Mouse (Mus musculus) lung, embryonic 16.5 days (tissue): ENCODE data around the gene Ints3. TPM values are rescaled to one million over a fixed set of nuclear protein-coding genes. Genes with fewer than 3 reads are reported as not detected.

Source experiments
- ATAC-seq: fragments of 200-750 bp; cut with Nextera tagmentation; 2 replicates; pipeline ENCODE4 v1.8.0; 2017; ENCODE audit warnings: low read depth, mild to moderate bottlenecking, moderate library complexity
- H3K27ac ChIP-seq: fragments of 300-500 bp; sonication (generic); 2 replicates; pipeline ENCODE4 v1.5.1; 2014; ENCODE audit warnings: mild to moderate bottlenecking, control low read depth, low read length
- H3K27me3 ChIP-seq: fragments of 300-500 bp; sonication (generic); 2 replicates; pipeline ENCODE4 v1.6.1; 2014; ENCODE audit warnings: low read depth, low read length, mixed read lengths; ENCODE audit not compliant: control insufficient read depth, insufficient read depth
- H3K36me3 ChIP-seq: fragments of 300-500 bp; sonication (generic); 2 replicates; pipeline ENCODE4 v1.6.1; 2014; ENCODE audit warnings: low read length; ENCODE audit not compliant: control insufficient read depth, insufficient read depth
- H3K4me1 ChIP-seq: fragments of 300-500 bp; sonication (generic); replicated peaks from 2 replicates; pipeline ENCODE4 v1.6.1; 2014; ENCODE audit warnings: low read length, mixed read lengths; ENCODE audit not compliant: control insufficient read depth, insufficient read depth
- H3K4me2 ChIP-seq: fragments of 300-500 bp; sonication (generic); 2 replicates; pipeline ENCODE4 v1.6.1; 2014; ENCODE audit warnings: low read depth, low read length, control low read depth
- H3K4me3 ChIP-seq: fragments of 300-500 bp; sonication (generic); 2 replicates; pipeline ENCODE4 v1.5.1; 2014; ENCODE audit warnings: mild to moderate bottlenecking, low read length, control low read depth
- H3K9ac ChIP-seq: fragments of 300-500 bp; sonication (generic); 2 replicates; pipeline ENCODE4 v1.6.1; 2014; ENCODE audit warnings: low read length, control low read depth
- H3K9me3 ChIP-seq: fragments of 300-500 bp; sonication (generic); 2 replicates; pipeline ENCODE4 v1.6.1; 2016; ENCODE audit warnings: low read length; ENCODE audit not compliant: control insufficient read depth
- WGBS: fragments of 180-500 bp; shearing (Covaris S2); extraction: QIAGEN DNeasy Blood & Tissue Kit; methylation state at CpG from one replicate; pipeline ENCODE4 v1.1.7; 2014; 5-methylcytosine and 5-hydroxymethylcytosine counted together
- polyA plus RNA-seq: library from polyadenylated mRNA; unstranded; fragments of >200 nt; fragmentation: Nextera tagmentation; extraction: Ambion mirVana; gene quantifications from 2 replicates; pipeline ENCODE4 v1.2.1, GENCODE M21; 2015

Ints3 gene
- polyA plus RNA-seq = 28.7 and 28.8 TPM in 2 replicates

DNA sequence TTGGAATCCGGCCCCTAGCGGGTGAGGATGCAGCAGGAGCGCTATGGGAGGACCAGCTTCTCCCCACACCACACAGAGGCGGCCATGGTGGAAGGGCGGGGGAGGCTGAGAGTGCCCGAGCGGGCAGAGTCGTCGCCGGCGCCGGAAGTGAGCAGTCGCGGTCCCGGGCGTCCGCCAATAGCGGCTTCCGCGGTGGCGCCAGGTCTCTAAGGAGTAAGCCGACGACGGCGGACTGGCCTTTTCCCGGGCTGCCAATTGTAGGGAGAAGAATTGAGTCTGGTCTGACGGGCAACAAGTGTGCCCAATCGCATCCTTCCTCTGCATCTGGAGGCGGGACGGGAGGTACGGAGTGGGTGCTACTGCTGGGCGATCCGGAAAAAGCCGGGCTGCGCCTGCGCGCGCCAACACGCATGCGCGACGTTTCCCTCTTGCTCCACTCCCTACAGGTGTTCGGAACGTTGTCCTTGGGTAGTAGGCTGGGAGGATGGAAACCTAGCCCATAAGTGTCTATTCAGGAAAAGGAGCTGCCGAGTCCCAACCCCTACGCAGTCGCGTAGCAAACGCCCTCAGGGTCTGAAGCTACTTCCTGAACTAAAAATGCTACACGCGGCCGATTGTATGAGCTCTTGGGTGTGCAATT is at the start of gene Ints3:
Gene Ints3 (minus strand): TSS at position 242 of the 640 bp plus-strand sequence.
- Histone ChIP-seq H3K4me2 (peak within 1 kb of the TSS; percentile 84), H3K4me3 (peak within 1 kb of the TSS; percentile 61), H3K9ac (peak within 1 kb of the TSS; percentile 85), H3K27me3 (no peaks in the 10 kb centered on the region), H3K27ac (peak within 1 kb of the TSS; percentile 96), H3K9me3 (no peaks in the 10 kb centered on the region), H3K4me1 (peaks cover 24% of the 10 kb centered on the region), H3K36me3 (no peaks in the 10 kb centered on the region)
- ATAC-seq = peak; percentile 99
- under 1% methylated on average over 52 of the region's 52 CpGs for WGBS

DNA sequence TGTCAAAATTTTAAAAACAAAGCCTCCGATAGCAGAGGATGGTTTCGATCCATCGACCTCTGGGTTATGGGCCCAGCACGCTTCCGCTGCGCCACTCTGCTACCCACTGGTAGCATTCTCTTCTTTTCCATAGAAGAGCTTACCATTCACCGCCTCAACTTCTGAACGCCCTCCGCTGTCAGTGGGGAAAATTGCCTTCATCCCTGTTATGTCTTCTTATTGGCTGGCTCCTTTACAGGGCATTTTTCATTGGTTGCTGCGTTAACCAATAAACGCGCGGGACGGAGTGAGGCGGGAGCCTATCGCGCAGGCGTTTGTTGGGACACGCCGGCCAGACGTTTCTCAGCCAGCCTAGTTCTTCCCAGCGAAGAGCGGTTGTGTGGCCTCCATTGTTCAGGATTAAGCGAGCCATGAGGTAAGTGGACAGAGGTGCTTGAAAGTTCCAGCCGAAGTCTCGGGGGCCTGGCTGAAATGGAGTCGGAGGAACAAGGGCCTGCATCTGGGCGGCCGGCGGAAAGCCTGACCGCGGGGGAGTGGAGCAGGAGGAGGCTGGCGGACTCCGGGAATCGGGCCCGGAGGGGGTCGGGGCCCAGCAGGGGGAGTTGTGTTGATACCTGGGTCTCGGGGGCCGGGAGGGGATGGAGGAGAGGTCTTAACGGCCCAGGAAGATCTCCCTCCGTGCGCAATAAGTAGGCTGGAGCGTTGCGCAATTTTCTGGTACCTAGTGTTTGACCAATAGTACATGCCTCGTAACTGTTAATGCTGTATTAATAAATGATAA is 42.6 kb upstream of the Ints3 start, which contains the start of gene Ilf2:
Gene Ilf2 (plus strand): TSS at position 296 of the 781 bp plus-strand sequence.
- Histone ChIP-seq H3K36me3 (peaks cover 16% of the 10 kb centered on the region), H3K27me3 (no peaks in the 10 kb centered on the region), H3K27ac (peak within 1 kb of the TSS; percentile 95), H3K9ac (peak within 1 kb of the TSS; percentile 97), H3K9me3 (no peaks in the 10 kb centered on the region), H3K4me3 (peak within 1 kb of the TSS; percentile 94), H3K4me2 (peak within 1 kb of the TSS; percentile 93), H3K4me1 (peaks cover 11% of the 10 kb centered on the region)
- under 1% methylated on average over 45 of the region's 45 CpGs for WGBS
- peak; percentile 99 for ATAC-seq

DNA sequence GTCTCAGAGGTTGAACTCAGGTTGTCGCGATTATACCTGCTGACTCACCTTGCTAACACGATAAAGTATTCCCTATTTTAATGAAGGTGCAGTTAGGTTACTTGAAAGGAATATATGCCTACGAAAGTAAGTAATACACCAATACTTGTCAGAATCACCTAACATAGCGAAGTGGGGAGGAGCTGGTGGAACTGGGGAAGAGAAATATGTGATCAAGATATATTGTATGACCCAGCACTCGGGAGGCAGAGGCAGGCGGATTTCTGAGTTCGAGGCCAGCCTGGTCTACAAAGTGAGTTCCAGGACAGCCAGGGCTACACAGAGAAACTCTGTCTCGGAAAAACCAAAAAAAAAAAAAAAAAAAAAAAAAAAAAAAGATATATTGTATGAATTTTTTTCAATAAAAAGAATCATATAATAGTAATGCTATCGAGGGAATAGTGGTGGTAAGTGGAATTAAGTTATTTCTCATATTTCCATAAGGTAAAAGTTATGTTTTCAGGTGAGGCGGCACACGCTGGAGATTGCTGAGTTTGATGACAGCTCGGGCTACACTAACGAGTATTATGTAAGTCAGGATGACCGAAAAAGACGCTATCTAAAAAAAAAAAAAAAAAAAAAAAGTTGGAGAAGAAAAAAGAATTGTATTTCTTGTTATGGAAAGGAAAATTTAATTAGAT is 41.9 kb upstream of the Ints3 start:
- H3K9ac ChIP-seq = no peak overlapping the region
- H3K27me3 ChIP-seq = no peaks in the 10 kb centered on the region
- peaks cover 11% of the 10 kb centered on the region for H3K4me1 ChIP-seq
- ATAC-seq = peak; percentile 3; the same call in 1 of the 2 replicates
- no peaks in the 10 kb centered on the region for H3K9me3 ChIP-seq
- peak overlapping the region; percentile 57 for H3K4me2 ChIP-seq
- WGBS = 38% methylated on average over 15 of the region's 16 CpGs
- H3K27ac ChIP-seq = no peak overlapping the region
- H3K36me3 ChIP-seq = peaks cover 9% of the 10 kb centered on the region
- peak overlapping the region; percentile 48 for H3K4me3 ChIP-seq

- Histone ChIP-seq H3K4me2 (no peak overlapping the region), H3K27me3 (no peaks in the 10 kb centered on the region), H3K4me1 (peaks cover 6% of the 10 kb centered on the region), H3K9me3 (no peaks in the 10 kb centered on the region), H3K27ac (no peak overlapping the region), H3K36me3 (no peaks in the 10 kb centered on the region), H3K4me3 (no peak overlapping the region), H3K9ac (no peak overlapping the region)
- ATAC-seq = no peak
- 28% methylated on average over 3 of the region's 3 CpGs for WGBS
These were observed 38.8 kb upstream of the Ints3 start for GRCm38 (mm10) chr3:90472213-90472612.

GRCm38 (mm10) chr3:90467618-90468300 is 34.3 kb upstream of the Ints3 start:
- ATAC-seq = no peak
- WGBS = 85% methylated on average over 10 of the region's 10 CpGs

DNA sequence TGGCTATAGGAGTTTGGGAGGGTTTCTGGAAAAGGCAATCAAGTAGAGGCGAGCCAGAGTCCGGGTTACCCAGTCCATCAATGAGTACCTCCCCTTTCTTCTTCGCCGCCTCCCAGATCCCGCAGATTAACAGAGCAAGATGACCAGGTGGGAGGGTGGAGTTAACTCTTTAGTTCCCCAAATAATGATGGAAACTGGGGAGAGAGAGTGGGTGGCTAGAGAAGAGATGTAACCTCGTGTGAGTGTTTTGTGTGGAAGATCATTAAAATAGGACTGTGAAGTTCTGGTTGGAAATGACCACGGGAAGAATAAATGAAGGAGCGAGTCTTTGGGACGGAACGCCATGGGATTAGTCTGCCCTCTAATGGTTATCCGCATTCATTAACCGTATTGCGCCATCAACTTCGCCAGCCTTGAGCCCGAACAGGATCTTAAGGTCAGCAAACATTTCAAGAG is 32.9 kb upstream of the Ints3 start:
- H3K9me3 ChIP-seq = no peaks in the 10 kb centered on the region
- H3K9ac ChIP-seq = peak overlapping the region; percentile 81
- peak overlapping the region; percentile 93 for H3K4me2 ChIP-seq
- H3K27ac ChIP-seq = peak overlapping the region; percentile 52
- H3K4me3 ChIP-seq = peak overlapping the region; percentile 75
- peak; percentile 62 for ATAC-seq
- H3K4me1 ChIP-seq = peaks cover 6% of the 10 kb centered on the region
- H3K36me3 ChIP-seq = no peaks in the 10 kb centered on the region
- under 1% methylated on average over 15 of the region's 15 CpGs for WGBS
- peaks cover 7% of the 10 kb centered on the region for H3K27me3 ChIP-seq

More at GRCm38 (mm10) chr3:90467618-90468300, 34.3 kb upstream of the Ints3 start:
- H3K9ac ChIP-seq = no peak overlapping the region
- H3K4me1 ChIP-seq = peaks cover 6% of the 10 kb centered on the region
- no peaks in the 10 kb centered on the region for H3K36me3 ChIP-seq
- no peak overlapping the region for H3K4me2 ChIP-seq
- no peak overlapping the region for H3K27ac ChIP-seq
- no peaks in the 10 kb centered on the region for H3K9me3 ChIP-seq
- H3K27me3 ChIP-seq = peaks cover 7% of the 10 kb centered on the region
- H3K4me3 ChIP-seq = no peak overlapping the region

DNA sequence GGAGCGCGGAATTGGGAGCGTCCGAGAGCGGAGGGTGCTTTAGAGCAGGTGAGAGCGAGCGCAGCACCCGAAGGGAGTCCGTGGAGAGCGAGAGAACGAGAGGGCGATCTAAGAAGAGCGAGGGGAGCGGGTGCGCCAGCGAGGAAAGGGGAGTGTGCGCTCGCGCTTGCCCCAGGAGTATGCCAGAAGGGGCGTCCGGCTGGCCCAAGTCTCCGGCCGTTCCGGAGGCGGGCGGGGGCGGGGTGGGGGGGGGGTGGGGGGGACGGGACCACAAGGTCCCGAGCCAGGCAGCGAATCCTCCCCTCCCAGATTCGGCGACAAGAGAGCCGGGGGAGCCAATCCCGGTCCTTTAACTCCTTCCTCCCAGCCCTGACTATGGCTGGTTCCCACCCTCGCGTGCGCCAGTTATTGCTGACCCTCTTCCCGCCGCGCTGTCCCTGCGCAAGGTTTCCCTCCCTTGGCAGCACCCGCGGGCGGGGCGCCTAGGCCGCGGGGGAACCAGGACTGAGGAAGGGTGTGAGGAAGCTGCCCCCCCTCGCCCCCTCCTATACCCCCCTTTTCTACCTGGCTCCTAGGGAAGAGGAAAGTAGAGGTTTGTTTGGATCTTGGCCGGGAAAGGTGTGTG is 32.4 kb upstream of the Ints3 start, which contains the start of gene Npr1:
Gene Npr1 (minus strand): TSS at position 181 of the 625 bp plus-strand sequence.
- Histone ChIP-seq H3K36me3 (no peaks in the 10 kb centered on the region), H3K4me3 (peak within 1 kb of the TSS; percentile 75), H3K9ac (peak within 1 kb of the TSS; percentile 81), H3K4me1 (peaks cover 6% of the 10 kb centered on the region), H3K9me3 (no peaks in the 10 kb centered on the region), H3K4me2 (peak within 1 kb of the TSS; percentile 93), H3K27ac (peak within 1 kb of the TSS; percentile 80), H3K27me3 (peaks cover 7% of the 10 kb centered on the region)
- under 1% methylated on average over 29 of the region's 49 CpGs for WGBS
- peak; percentile 69 for ATAC-seq

GRCm38 (mm10) chr3:90465081-90465685 is 31.8 kb upstream of the Ints3 start:
- Histone ChIP-seq H3K36me3 (no peaks in the 10 kb centered on the region), H3K27me3 (peaks cover 7% of the 10 kb centered on the region), H3K4me1 (peaks cover 6% of the 10 kb centered on the region), H3K9me3 (no peaks in the 10 kb centered on the region), H3K27ac (peak overlapping the region; percentile 80), H3K4me2 (peak overlapping the region; percentile 93), H3K4me3 (peak overlapping the region; percentile 75), H3K9ac (peak overlapping the region; percentile 81)
- WGBS = 1% methylated on average over 74 of the region's 75 CpGs
- peak; percentile 37 for ATAC-seq
